Mouse (Mus musculus) adrenal gland, adult 10 weeks (tissue): Measurements from ENCODE around the gene Trip12. TPM values are rescaled to one million over a fixed set of nuclear protein-coding genes. Genes with fewer than 3 reads are reported as not detected.

Experiments
- polyA plus RNA-seq: library from polyadenylated mRNA; stranded (reverse); fragments of 350-450 nt; fragmentation: Illumina TruSeq; extraction: RNeasy Lipid Tissue Mini Kit (QIAGEN cat#74804); gene quantifications from one replicate; pipeline ENCODE4 v1.2.3, GENCODE M21; 2014; ENCODE audit warnings: low read depth, low replicate concordance

The Trip12 gene
- 310 TPM for polyA plus RNA-seq

DNA sequence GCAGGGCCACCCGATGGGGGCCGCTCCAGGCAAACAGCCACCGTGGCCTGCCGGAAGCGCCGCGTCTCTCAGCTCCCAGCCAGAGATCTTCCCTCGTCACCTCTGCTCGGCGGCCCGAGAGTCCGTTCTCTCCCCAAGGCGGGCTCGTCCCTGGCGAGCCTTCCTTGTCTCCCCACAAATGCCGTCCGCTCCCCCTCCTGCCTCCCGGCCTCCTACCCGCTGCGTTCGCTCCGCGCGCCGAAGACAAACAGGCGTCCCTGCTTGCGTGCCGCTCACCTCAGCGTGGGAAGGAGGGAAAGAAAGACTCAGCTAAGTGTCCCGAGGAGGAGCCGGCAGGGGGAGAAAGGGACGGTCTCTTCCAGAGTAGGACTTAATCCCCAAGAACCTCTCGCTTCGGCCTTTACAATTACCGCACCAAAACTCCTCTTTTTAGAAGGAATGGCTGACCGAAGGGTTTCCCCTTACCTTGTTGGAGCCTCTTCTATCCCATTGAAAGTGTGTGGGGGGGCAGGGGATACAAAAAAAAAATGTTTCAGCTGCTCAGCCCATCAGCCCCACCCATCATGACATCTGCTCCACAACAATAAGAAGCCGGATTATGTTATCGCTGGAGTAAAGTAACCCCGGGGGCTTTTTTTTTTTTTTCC is at the start of gene Trip12:
Trip12 (minus strand) TSS at position 499 of the 647 bp plus-strand sequence.

DNA sequence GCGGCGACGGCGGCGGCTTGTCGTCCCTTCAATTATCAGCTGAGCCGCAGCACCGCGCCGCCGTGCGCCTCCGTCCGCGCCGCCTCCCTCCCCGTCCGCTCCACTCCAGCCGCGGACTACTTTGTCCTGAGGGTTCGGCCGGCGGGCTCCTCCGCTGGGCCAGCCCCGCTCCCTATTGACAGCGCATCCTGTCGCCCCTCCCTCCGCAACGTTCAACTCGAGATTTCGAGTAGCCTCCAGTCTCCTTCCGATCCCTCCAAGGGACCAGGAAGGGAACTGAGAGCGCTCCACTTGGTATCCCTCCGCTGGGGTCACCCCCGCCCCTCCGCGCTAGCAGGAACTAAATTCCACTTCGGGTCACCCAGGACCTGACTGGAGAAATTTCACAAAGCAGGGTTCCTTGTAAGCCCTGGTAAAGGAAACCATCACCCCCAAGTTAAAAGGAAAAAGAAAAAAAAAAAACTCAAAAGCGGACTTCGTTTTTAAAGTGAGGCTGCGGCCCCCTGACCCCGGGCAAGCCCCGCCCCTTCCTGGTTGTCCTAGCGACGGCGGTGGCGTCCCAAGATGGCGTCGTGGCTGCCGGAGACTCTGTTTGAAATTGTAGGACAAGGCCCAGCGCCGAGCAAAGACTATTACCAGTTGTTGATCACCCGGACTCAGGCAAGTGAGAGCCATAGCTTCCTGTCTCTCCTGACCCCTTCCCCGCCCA is 853 bp downstream of the Trip12 start, which contains the start of gene Fbxo36:
Fbxo36 (plus strand) TSS at position 533 of the 709 bp plus-strand sequence.

DNA sequence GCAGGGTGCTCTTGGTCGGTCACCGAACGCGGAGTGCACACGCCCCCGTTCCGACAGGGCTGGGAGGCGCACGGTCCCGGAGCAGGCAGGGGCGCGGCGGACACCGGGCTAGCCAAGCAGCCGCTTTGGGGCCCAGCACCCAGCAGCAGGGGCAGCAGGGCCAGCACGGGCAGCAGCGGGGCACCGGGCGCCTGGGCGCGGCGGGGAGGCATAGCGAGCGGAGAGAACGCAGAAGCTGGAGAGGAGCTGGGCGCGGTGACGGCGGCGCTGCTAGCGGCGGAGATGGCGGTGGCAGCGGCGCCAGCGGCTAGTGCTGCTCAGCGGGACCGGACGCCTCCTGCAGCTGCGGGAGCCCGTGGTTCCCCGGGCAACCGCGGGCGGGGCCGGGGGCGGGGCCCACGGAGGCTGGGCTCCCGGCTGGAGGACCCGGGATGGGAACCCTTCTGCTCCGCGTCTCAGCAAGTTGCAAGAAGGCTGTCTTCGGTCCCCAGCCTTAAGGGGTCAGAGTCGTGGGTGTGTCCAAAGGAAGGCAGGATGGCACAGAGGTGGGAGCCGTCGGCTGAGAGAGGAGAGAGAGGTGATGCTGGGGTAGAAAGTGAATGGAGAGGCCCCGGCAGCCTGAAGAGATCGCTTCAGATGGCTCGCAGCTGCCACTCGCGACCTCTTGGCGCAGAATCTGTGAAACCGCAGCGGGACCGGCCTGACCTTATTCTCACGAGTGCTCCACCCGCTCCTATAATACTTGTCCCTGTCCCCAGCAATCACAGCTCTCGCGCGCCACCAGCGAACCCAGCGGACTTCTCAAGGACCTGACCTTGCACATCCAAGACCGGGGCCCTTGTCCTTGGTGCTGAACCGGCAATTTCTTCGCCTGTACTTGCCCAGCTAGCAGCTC is 144.6 kb downstream of the Trip12 start, which contains the start of gene Dner:
Dner (minus strand) TSS at position 705 of the 895 bp plus-strand sequence.

Other genes with a start within 250 kb of the Trip12 start
- gene Dner, start 144.3 kb downstream of the Trip12 start, polyA plus RNA-seq = 7.8 TPM
- 16.4 TPM for gene Fbxo36, start 675 bp downstream of the Trip12 start, polyA plus RNA-seq
- 0.41 TPM for gene Slc16a14, start 94.6 kb upstream of the Trip12 start, polyA plus RNA-seq